Mouse (Mus musculus): ENCODE measurements around the gene Trim25. TPM values are rescaled to one million over a fixed set of nuclear protein-coding genes. Genes with fewer than 3 reads are reported as not detected.

Trim25 gene
- polyA plus RNA-seq, 1 experiment from 2014 or later = 4.3 TPM

- 88% methylated on average over 3 of the region's 3 CpGs for WGBS
- no peaks in the 10 kb centered on the region for H3K27me3 ChIP-seq (ENCODE audit: control insufficient read depth, insufficient read depth, low read length)
Measured at GRCm38 (mm10) chr11:88958851-88959250, 40.3 kb upstream of the Trim25 start.

GRCm38 (mm10) chr11:88966881-88967361, 32.3 kb upstream of the Trim25 start, which contains the start of gene Elobl:
Gene Elobl (minus strand): TSS chr11:88966931.
- Histone ChIP-seq H3K9ac (no peak within 1 kb of the TSS), H3K4me3 (replicated peaks; ENCODE audit: low read length) (no peak within 1 kb of the TSS), H3K4me2 (replicated peaks) (no peak within 1 kb of the TSS), H3K27ac (no peak within 1 kb of the TSS), H3K36me3 (replicated peaks; ENCODE audit: control insufficient read depth, insufficient read depth) (no peaks in the 10 kb centered on the region), H3K9me3 (ENCODE audit: control insufficient read depth, low read length) (no peaks in the 10 kb centered on the region), H3K4me1 (replicated peaks; ENCODE audit: control insufficient read depth, insufficient read depth, low read length) (no peaks in the 10 kb centered on the region), H3K27me3 (ENCODE audit: control insufficient read depth, insufficient read depth, low read length) (0 out of 2 replicates have a peak, but pooled peaks cover 3% of the 10 kb centered on the region)
- no peak for DNase-seq (ENCODE audit: low spot score)
- WGBS = 92% methylated on average over 2 of the region's 3 CpGs
- no peak for ATAC-seq (ENCODE audit: low FRiP score)

More at GRCm38 (mm10) chr11:88958851-88959250, 40.3 kb upstream of the Trim25 start:
- ATAC-seq (ENCODE audit: low FRiP score) (no peak), DNase-seq (ENCODE audit: low spot score) (no peak)
- Histone ChIP-seq H3K27ac (no peak overlapping the region), H3K9ac (no peak overlapping the region), H3K4me1 (replicated peaks; ENCODE audit: control insufficient read depth, insufficient read depth, low read length) (no peaks in the 10 kb centered on the region; the same call in 1 of the 2 replicates), H3K9me3 (ENCODE audit: control insufficient read depth, low read length) (no peaks in the 10 kb centered on the region), H3K36me3 (replicated peaks; ENCODE audit: control insufficient read depth, insufficient read depth) (no peaks in the 10 kb centered on the region), H3K4me2 (replicated peaks) (no peak overlapping the region), H3K4me3 (replicated peaks; ENCODE audit: low read length) (no peak overlapping the region)

GRCm38 (mm10) chr11:88970202-88970732, 28.9 kb upstream of the Trim25 start, which contains the start of gene Coil:
Gene Coil (plus strand): TSS chr11:88970252.
- Histone ChIP-seq H3K9ac (no peak within 1 kb of the TSS), H3K4me2 (replicated peaks) (no peak within 1 kb of the TSS), H3K4me1 (replicated peaks; ENCODE audit: control insufficient read depth, insufficient read depth, low read length) (peaks cover 5% of the 10 kb centered on the region; the same call in 1 of the 2 replicates), H3K9me3 (ENCODE audit: control insufficient read depth, low read length) (no peaks in the 10 kb centered on the region), H3K27ac (no peak within 1 kb of the TSS), H3K4me3 (replicated peaks; ENCODE audit: low read length) (no peak within 1 kb of the TSS), H3K27me3 (ENCODE audit: control insufficient read depth, insufficient read depth, low read length) (0 out of 2 replicates have a peak, but pooled peaks cover 3% of the 10 kb centered on the region), H3K36me3 (replicated peaks; ENCODE audit: control insufficient read depth, insufficient read depth) (no peaks in the 10 kb centered on the region)
- DNase-seq (ENCODE audit: low spot score) (no peak), ATAC-seq (ENCODE audit: low FRiP score) (no peak)
- WGBS = 39% methylated on average over 2 of the region's 2 CpGs

- H3K9ac ChIP-seq = peak overlapping the region; percentile 76
- peak; percentile 95 for DNase-seq (ENCODE audit: low spot score)
- H3K4me3 ChIP-seq (replicated peaks; ENCODE audit: low read length) = peak overlapping the region; percentile 62
- ATAC-seq (ENCODE audit: low FRiP score) = peak; percentile 89
- H3K9me3 ChIP-seq (ENCODE audit: control insufficient read depth, low read length) = no peaks in the 10 kb centered on the region
- 0 out of 2 replicates have a peak, but pooled peaks cover 3% of the 10 kb centered on the region for H3K27me3 ChIP-seq (ENCODE audit: control insufficient read depth, insufficient read depth, low read length)
- H3K4me1 ChIP-seq (replicated peaks; ENCODE audit: control insufficient read depth, insufficient read depth, low read length) = peaks cover 5% of the 10 kb centered on the region; the same call in 1 of the 2 replicates
- peak overlapping the region; percentile 94 for H3K27ac ChIP-seq
- H3K36me3 ChIP-seq (replicated peaks; ENCODE audit: control insufficient read depth, insufficient read depth) = no peaks in the 10 kb centered on the region
- H3K4me2 ChIP-seq (replicated peaks) = peak overlapping the region; percentile 71
- under 1% methylated on average over 60 of the region's 62 CpGs for WGBS
Measured at GRCm38 (mm10) chr11:88973776-88974701, 25.1 kb upstream of the Trim25 start.

GRCm38 (mm10) chr11:88976320-88976719, 22.9 kb upstream of the Trim25 start:
- H3K36me3 ChIP-seq (replicated peaks; ENCODE audit: control insufficient read depth, insufficient read depth) = peaks cover 4% of the 10 kb centered on the region; the same call in 1 of the 2 replicates
- H3K9ac ChIP-seq = no peak overlapping the region
- no peaks in the 10 kb centered on the region for H3K27me3 ChIP-seq (ENCODE audit: control insufficient read depth, insufficient read depth, low read length)
- H3K27ac ChIP-seq = no peak overlapping the region
- H3K4me2 ChIP-seq (replicated peaks) = no peak overlapping the region
- no peak for DNase-seq (ENCODE audit: low spot score)
- H3K9me3 ChIP-seq (ENCODE audit: control insufficient read depth, low read length) = no peaks in the 10 kb centered on the region
- peaks cover 5% of the 10 kb centered on the region; the same call in 1 of the 2 replicates for H3K4me1 ChIP-seq (replicated peaks; ENCODE audit: control insufficient read depth, insufficient read depth, low read length)
- ATAC-seq (ENCODE audit: low FRiP score) = no peak
- 89% methylated on average over 2 of the region's 2 CpGs for WGBS
- H3K4me3 ChIP-seq (replicated peaks; ENCODE audit: low read length) = no peak overlapping the region

GRCm38 (mm10) chr11:88977188-88977587, 22.0 kb upstream of the Trim25 start:
- DNase-seq (ENCODE audit: low spot score) (no peak), ATAC-seq (ENCODE audit: low FRiP score) (no peak)
- no peak overlapping the region for H3K4me2 ChIP-seq (replicated peaks)
- no peaks in the 10 kb centered on the region for H3K9me3 ChIP-seq (ENCODE audit: control insufficient read depth, low read length)
- no peak overlapping the region for H3K27ac ChIP-seq
- peaks cover 13% of the 10 kb centered on the region for H3K36me3 ChIP-seq (replicated peaks; ENCODE audit: control insufficient read depth, insufficient read depth)
- H3K9ac ChIP-seq = no peak overlapping the region
- H3K27me3 ChIP-seq (ENCODE audit: control insufficient read depth, insufficient read depth, low read length) = no peaks in the 10 kb centered on the region
- 95% methylated on average over 5 of the region's 5 CpGs for WGBS
- H3K4me1 ChIP-seq (replicated peaks; ENCODE audit: control insufficient read depth, insufficient read depth, low read length) = peaks cover 5% of the 10 kb centered on the region; the same call in 1 of the 2 replicates
- no peak overlapping the region for H3K4me3 ChIP-seq (replicated peaks; ENCODE audit: low read length)

GRCm38 (mm10) chr11:88981337-88981736, 17.8 kb upstream of the Trim25 start:
- ATAC-seq (ENCODE audit: low FRiP score) = no peak
- no peak for DNase-seq (ENCODE audit: low spot score)
- no peaks in the 10 kb centered on the region for H3K9me3 ChIP-seq (ENCODE audit: control insufficient read depth, low read length)
- H3K4me2 ChIP-seq (replicated peaks) = no peak overlapping the region
- H3K9ac ChIP-seq = no peak overlapping the region
- no peak overlapping the region for H3K4me3 ChIP-seq (replicated peaks; ENCODE audit: low read length)
- H3K27ac ChIP-seq = no peak overlapping the region
- 93% methylated on average over 8 of the region's 8 CpGs for WGBS
- no peaks in the 10 kb centered on the region for H3K27me3 ChIP-seq (ENCODE audit: control insufficient read depth, insufficient read depth, low read length)
- H3K36me3 ChIP-seq (replicated peaks; ENCODE audit: control insufficient read depth, insufficient read depth) = peaks cover 55% of the 10 kb centered on the region
- H3K4me1 ChIP-seq (replicated peaks; ENCODE audit: control insufficient read depth, insufficient read depth, low read length) = no peaks in the 10 kb centered on the region

- DNase-seq (ENCODE audit: low spot score) = no peak
- WGBS = 86% methylated on average over 10 of the region's 10 CpGs
- H3K4me1 ChIP-seq (replicated peaks; ENCODE audit: control insufficient read depth, insufficient read depth, low read length) = no peaks in the 10 kb centered on the region
- ATAC-seq (ENCODE audit: low FRiP score) = no peak
- no peak overlapping the region for H3K27ac ChIP-seq
- H3K27me3 ChIP-seq (ENCODE audit: control insufficient read depth, insufficient read depth, low read length) = no peaks in the 10 kb centered on the region
- no peak overlapping the region for H3K9ac ChIP-seq
- H3K9me3 ChIP-seq (ENCODE audit: control insufficient read depth, low read length) = no peaks in the 10 kb centered on the region
- H3K4me2 ChIP-seq (replicated peaks) = no peak overlapping the region
- no peak overlapping the region for H3K4me3 ChIP-seq (replicated peaks; ENCODE audit: low read length)
- H3K36me3 ChIP-seq (replicated peaks; ENCODE audit: control insufficient read depth, insufficient read depth) = peaks cover 84% of the 10 kb centered on the region
Measured at GRCm38 (mm10) chr11:88986616-88987015, 12.6 kb upstream of the Trim25 start.

GRCm38 (mm10) chr11:88988956-88989355, 10.2 kb upstream of the Trim25 start:
- 75% methylated on average over 5 of the region's 5 CpGs for WGBS
- no peak overlapping the region for H3K27ac ChIP-seq
- H3K9ac ChIP-seq = no peak overlapping the region
- H3K9me3 ChIP-seq (ENCODE audit: control insufficient read depth, low read length) = no peaks in the 10 kb centered on the region
- DNase-seq (ENCODE audit: low spot score) (no peak), ATAC-seq (ENCODE audit: low FRiP score) (no peak)
- no peaks in the 10 kb centered on the region for H3K4me1 ChIP-seq (replicated peaks; ENCODE audit: control insufficient read depth, insufficient read depth, low read length)
- H3K27me3 ChIP-seq (ENCODE audit: control insufficient read depth, insufficient read depth, low read length) = no peaks in the 10 kb centered on the region
- H3K36me3 ChIP-seq (replicated peaks; ENCODE audit: control insufficient read depth, insufficient read depth) = peaks cover 66% of the 10 kb centered on the region
- no peak overlapping the region for H3K4me3 ChIP-seq (replicated peaks; ENCODE audit: low read length)
- H3K4me2 ChIP-seq (replicated peaks) = no peak overlapping the region

All from hindbrain, embryonic 14.5 days (tissue).